Mouse (Mus musculus): ENCODE measurements around the gene Ccdc47. TPM values are rescaled to one million over a fixed set of nuclear protein-coding genes. Genes with fewer than 3 reads are reported as not detected.

Gene Ccdc47
- polyA plus RNA-seq, 1 experiment from 2014 or later: 76.8 TPM

GRCm38 (mm10) chr11:106158930-106159215, 57.3 kb downstream of the Ccdc47 start:
- H3K4me2 ChIP-seq (replicated peaks): peak overlapping the region; percentile 97
- 0 out of 2 replicates have a peak, but pooled peaks have one; percentile 5 for ATAC-seq (ENCODE audit: low FRiP score, low read depth)
- H3K36me3 ChIP-seq: peaks cover 64% of the 10 kb centered on the region

GRCm38 (mm10) chr11:106158081-106158929, 57.8 kb downstream of the Ccdc47 start:
- H3K4me2 ChIP-seq (replicated peaks): peak overlapping the region; percentile 97
- H3K9me3 ChIP-seq: no peaks in the 10 kb centered on the region
- H3K27me3 ChIP-seq: no peaks in the 10 kb centered on the region
- H3K4me1 ChIP-seq: peaks cover 54% of the 10 kb centered on the region
- WGBS: 41% methylated on average over 14 of the region's 14 CpGs
- H3K9ac ChIP-seq: peak overlapping the region; percentile 96
- H3K36me3 ChIP-seq: peaks cover 63% of the 10 kb centered on the region
- peak overlapping the region; percentile 99 for H3K27ac ChIP-seq
- H3K4me3 ChIP-seq: peak overlapping the region; percentile 87
- no peak for ATAC-seq (ENCODE audit: low FRiP score, low read depth)

More at GRCm38 (mm10) chr11:106158930-106159215, 57.3 kb downstream of the Ccdc47 start:
- 15% methylated on average over 9 of the region's 9 CpGs for whole genome bisulfite sequencing
- Histone ChIP-seq H3K4me1 (peaks cover 54% of the 10 kb centered on the region), H3K9ac (peak overlapping the region; percentile 96), H3K27ac (peak overlapping the region; percentile 99), H3K27me3 (no peaks in the 10 kb centered on the region), H3K9me3 (no peaks in the 10 kb centered on the region), H3K4me3 (peak overlapping the region; percentile 87)

- no peak overlapping the region for H3K4me2 ChIP-seq (replicated peaks)
- peak overlapping the region; percentile 1; the same call in 1 of the 2 replicates for H3K27ac ChIP-seq
- H3K9ac ChIP-seq: 0 out of 2 replicates have a peak overlapping the region, but pooled peaks have one; percentile 19
- no peaks in the 10 kb centered on the region for H3K9me3 ChIP-seq
- 89% methylated on average over 7 of the region's 7 CpGs for WGBS
- peaks cover 67% of the 10 kb centered on the region for H3K36me3 ChIP-seq
- no peak for ATAC-seq (ENCODE audit: low FRiP score, low read depth)
- no peaks in the 10 kb centered on the region for H3K27me3 ChIP-seq
- no peak overlapping the region for H3K4me3 ChIP-seq
- H3K4me1 ChIP-seq: peaks cover 51% of the 10 kb centered on the region
Observed at GRCm38 (mm10) chr11:106157154-106157553, 59.0 kb downstream of the Ccdc47 start.

GRCm38 (mm10) chr11:106156257-106156656, 59.9 kb downstream of the Ccdc47 start:
- Histone ChIP-seq H3K27me3 (no peaks in the 10 kb centered on the region), H3K4me1 (peaks cover 42% of the 10 kb centered on the region), H3K4me3 (no peak overlapping the region), H3K4me2 (replicated peaks) (no peak overlapping the region), H3K27ac (no peak overlapping the region), H3K9me3 (no peaks in the 10 kb centered on the region), H3K9ac (no peak overlapping the region), H3K36me3 (peaks cover 76% of the 10 kb centered on the region)
- ATAC-seq (ENCODE audit: low FRiP score, low read depth): no peak
- WGBS: 81% methylated on average over 1 of the region's 1 CpGs

GRCm38 (mm10) chr11:106155761-106156160, 60.4 kb downstream of the Ccdc47 start:
- peaks cover 38% of the 10 kb centered on the region for H3K4me1 ChIP-seq
- WGBS: 45% methylated on average over 3 of the region's 3 CpGs
- H3K36me3 ChIP-seq: peaks cover 81% of the 10 kb centered on the region
- H3K9ac ChIP-seq: peak overlapping the region; percentile 43; the same call in 1 of the 2 replicates
- H3K4me2 ChIP-seq (replicated peaks): no peak overlapping the region
- no peak for ATAC-seq (ENCODE audit: low FRiP score, low read depth)
- H3K4me3 ChIP-seq: no peak overlapping the region
- H3K27ac ChIP-seq: 0 out of 2 replicates have a peak overlapping the region, but pooled peaks have one; percentile 44
- no peaks in the 10 kb centered on the region for H3K9me3 ChIP-seq
- H3K27me3 ChIP-seq: no peaks in the 10 kb centered on the region

GRCm38 (mm10) chr11:106154770-106155169, 61.4 kb downstream of the Ccdc47 start:
- Histone ChIP-seq H3K9me3 (no peaks in the 10 kb centered on the region), H3K27ac (no peak overlapping the region), H3K36me3 (peaks cover 91% of the 10 kb centered on the region), H3K4me1 (peaks cover 37% of the 10 kb centered on the region), H3K27me3 (no peaks in the 10 kb centered on the region), H3K4me3 (no peak overlapping the region), H3K9ac (no peak overlapping the region), H3K4me2 (replicated peaks) (no peak overlapping the region)
- 82% methylated on average over 2 of the region's 2 CpGs for WGBS
- no peak for ATAC-seq (ENCODE audit: low FRiP score, low read depth)

- Histone ChIP-seq H3K9me3 (no peaks in the 10 kb centered on the region), H3K4me3 (no peak overlapping the region), H3K27ac (no peak overlapping the region), H3K4me2 (replicated peaks) (no peak overlapping the region), H3K27me3 (no peaks in the 10 kb centered on the region), H3K9ac (no peak overlapping the region), H3K36me3 (peaks cover 98% of the 10 kb centered on the region), H3K4me1 (peaks cover 35% of the 10 kb centered on the region)
- ATAC-seq (ENCODE audit: low FRiP score, low read depth): 0 out of 2 replicates have a peak, but pooled peaks have one; percentile 26
- 75% methylated on average over 5 of the region's 5 CpGs for WGBS
Observed at GRCm38 (mm10) chr11:106154091-106154490, 62.1 kb downstream of the Ccdc47 start.

GRCm38 (mm10) chr11:106152132-106152531, 64.0 kb downstream of the Ccdc47 start:
- WGBS: 81% methylated on average over 8 of the region's 8 CpGs

GRCm38 (mm10) chr11:106151219-106151618, 64.9 kb downstream of the Ccdc47 start:
- H3K36me3 ChIP-seq: peaks cover 97% of the 10 kb centered on the region
- 91% methylated on average over 3 of the region's 3 CpGs for WGBS
- ATAC-seq (ENCODE audit: low FRiP score, low read depth): no peak
- H3K27me3 ChIP-seq: no peaks in the 10 kb centered on the region
- H3K4me3 ChIP-seq: no peak overlapping the region
- H3K27ac ChIP-seq: no peak overlapping the region
- no peak overlapping the region for H3K4me2 ChIP-seq (replicated peaks)
- H3K9me3 ChIP-seq: no peaks in the 10 kb centered on the region
- no peak overlapping the region for H3K9ac ChIP-seq
- peaks cover 6% of the 10 kb centered on the region for H3K4me1 ChIP-seq

More at GRCm38 (mm10) chr11:106152132-106152531, 64.0 kb downstream of the Ccdc47 start:
- H3K27ac ChIP-seq: no peak overlapping the region
- H3K4me2 ChIP-seq (replicated peaks): no peak overlapping the region
- H3K9me3 ChIP-seq: no peaks in the 10 kb centered on the region
- peaks cover 99% of the 10 kb centered on the region for H3K36me3 ChIP-seq
- H3K4me3 ChIP-seq: no peak overlapping the region
- peaks cover 16% of the 10 kb centered on the region for H3K4me1 ChIP-seq
- H3K27me3 ChIP-seq: no peaks in the 10 kb centered on the region
- no peak overlapping the region for H3K9ac ChIP-seq
- no peak for ATAC-seq (ENCODE audit: low FRiP score, low read depth)

Other genes starting within 250 kb of the Ccdc47 start
- 0.48 and 0.51 TPM in 2 replicates for gene Ace, start 248.4 kb downstream of the Ccdc47 start, polyA plus RNA-seq (2015; fragmentation: Nextera tagmentation; extraction: Ambion mirVana)
- not detected in 2 replicates for gene Ace3, start 221.7 kb downstream of the Ccdc47 start, polyA plus RNA-seq (2015; fragmentation: Nextera tagmentation; extraction: Ambion mirVana)
- 0.22 and 0.23 TPM in 2 replicates for gene Kcnh6, start 208.2 kb downstream of the Ccdc47 start, polyA plus RNA-seq (2015; fragmentation: Nextera tagmentation; extraction: Ambion mirVana)
- 68.6 and 73.4 TPM in 2 replicates for gene Dcaf7, start 179.5 kb downstream of the Ccdc47 start, polyA plus RNA-seq (2015; fragmentation: Nextera tagmentation; extraction: Ambion mirVana)
- gene Taco1, start 150.3 kb downstream of the Ccdc47 start, polyA plus RNA-seq (2015; fragmentation: Nextera tagmentation; extraction: Ambion mirVana): 8.6 and 9.7 TPM in 2 replicates
- gene Map3k3, start 131.7 kb downstream of the Ccdc47 start, polyA plus RNA-seq (2015; fragmentation: Nextera tagmentation; extraction: Ambion mirVana): 25.3 and 27.1 TPM in 2 replicates
- not detected in 2 replicates for gene Gm10840, start 55.5 kb downstream of the Ccdc47 start, polyA plus RNA-seq (2015; fragmentation: Nextera tagmentation; extraction: Ambion mirVana)
- 378 and 399 TPM in 2 replicates for gene Limd2, start 55.5 kb downstream of the Ccdc47 start, polyA plus RNA-seq (2015; fragmentation: Nextera tagmentation; extraction: Ambion mirVana)
- 32.8 and 33.7 TPM in 2 replicates for gene Strada, start 14.2 kb downstream of the Ccdc47 start, polyA plus RNA-seq (2015; fragmentation: Nextera tagmentation; extraction: Ambion mirVana)
- 88.5 and 91.4 TPM in 2 replicates for gene Ddx42, start 582 bp upstream of the Ccdc47 start, polyA plus RNA-seq (2015; fragmentation: Nextera tagmentation; extraction: Ambion mirVana)
- 56.4 and 58.5 TPM in 2 replicates for gene Ftsj3, start 39.7 kb upstream of the Ccdc47 start, polyA plus RNA-seq (2015; fragmentation: Nextera tagmentation; extraction: Ambion mirVana)
- 320 and 338 TPM in 2 replicates for gene Psmc5, start 39.8 kb upstream of the Ccdc47 start, polyA plus RNA-seq (2015; fragmentation: Nextera tagmentation; extraction: Ambion mirVana)
- 82.6 and 82.7 TPM in 2 replicates for gene Smarcd2, start 56.6 kb upstream of the Ccdc47 start, polyA plus RNA-seq (2015; fragmentation: Nextera tagmentation; extraction: Ambion mirVana)
- gene Tcam1, start 60.3 kb upstream of the Ccdc47 start, polyA plus RNA-seq (2015; fragmentation: Nextera tagmentation; extraction: Ambion mirVana): 0.34 and 0.43 TPM in 2 replicates
- gene Gh, start 85.5 kb upstream of the Ccdc47 start, polyA plus RNA-seq (2015; fragmentation: Nextera tagmentation; extraction: Ambion mirVana): not detected in 2 replicates
- 1.6 and 2.9 TPM in 2 replicates for gene Cd79b, start 98.4 kb upstream of the Ccdc47 start, polyA plus RNA-seq (2015; fragmentation: Nextera tagmentation; extraction: Ambion mirVana)
- 0.42 and 0.49 TPM in 2 replicates for gene Scn4a, start 136.9 kb upstream of the Ccdc47 start, polyA plus RNA-seq (2015; fragmentation: Nextera tagmentation; extraction: Ambion mirVana)
- 0.25 TPM in 1 of 2 replicates, not detected in the other for gene Prr29, start 149.1 kb upstream of the Ccdc47 start, polyA plus RNA-seq (2015; fragmentation: Nextera tagmentation; extraction: Ambion mirVana)
- 28.7 and 30.1 TPM in 2 replicates for gene Icam2, start 171.7 kb upstream of the Ccdc47 start, polyA plus RNA-seq (2015; fragmentation: Nextera tagmentation; extraction: Ambion mirVana)